Mouse (Mus musculus): ENCODE data around the gene Krt33b.

Krt33b gene

GRCm38 (mm10) chr11:100029768-100030167 lies at the start of gene Krt33b:
TSS of gene Krt33b (minus strand) at chr11:100029868.
- DNase-seq: no peak

- DNase-seq: no peak
Observed at GRCm38 (mm10) chr11:100073873-100074272, 44.2 kb upstream of the Krt33b start.

- no peak for DNase-seq
Observed at GRCm38 (mm10) chr11:100067293-100068036, 37.8 kb upstream of the Krt33b start.

- DNase-seq: no peak
Observed at GRCm38 (mm10) chr11:100066236-100067010, 36.8 kb upstream of the Krt33b start.

- no peak for DNase-seq
Observed at GRCm38 (mm10) chr11:100058875-100059274, 29.2 kb upstream of the Krt33b start.

GRCm38 (mm10) chr11:100055686-100056655 lies 26.3 kb upstream of the Krt33b start:
- DNase-seq: no peak

GRCm38 (mm10) chr11:100050451-100050850 lies 20.8 kb upstream of the Krt33b start, which contains the start of gene Krt31:
TSS of gene Krt31 (minus strand) at chr11:100050551.
- DNase-seq: no peak

GRCm38 (mm10) chr11:100047193-100047592 lies 17.5 kb upstream of the Krt33b start:
- no peak for DNase-seq

- no peak for DNase-seq
Observed at GRCm38 (mm10) chr11:100046303-100046866, 16.7 kb upstream of the Krt33b start.

GRCm38 (mm10) chr11:100041454-100041853 lies 11.8 kb upstream of the Krt33b start, which contains the start of gene Krt34:
TSS of gene Krt34 (minus strand) at chr11:100041554.
- DNase-seq: no peak

- DNase-seq: no peak
Observed at GRCm38 (mm10) chr11:100021438-100021837, 8.2 kb downstream of the Krt33b start.

GRCm38 (mm10) chr11:100019466-100019865 lies 10.2 kb downstream of the Krt33b start:
- no peak for DNase-seq

- no peak for DNase-seq
Observed at GRCm38 (mm10) chr11:100016112-100016511, 13.6 kb downstream of the Krt33b start, which contains the start of gene Krt33a. TSS of gene Krt33a (minus strand) at chr11:100016212.

- no peak for DNase-seq
Observed at GRCm38 (mm10) chr11:100013691-100014171, 15.9 kb downstream of the Krt33b start.

GRCm38 (mm10) chr11:100010682-100011081 lies 19.0 kb downstream of the Krt33b start:
- DNase-seq: no peak

GRCm38 (mm10) chr11:100008336-100008735 lies 21.3 kb downstream of the Krt33b start:
- no peak for DNase-seq

- no peak for DNase-seq
Observed at GRCm38 (mm10) chr11:100006624-100007023, 23.0 kb downstream of the Krt33b start.

- no peak for DNase-seq
Observed at GRCm38 (mm10) chr11:100005905-100006304, 23.8 kb downstream of the Krt33b start.

GRCm38 (mm10) chr11:100004846-100005245 lies 24.8 kb downstream of the Krt33b start:
- DNase-seq: peak; percentile 17

GRCm38 (mm10) chr11:99999091-99999490 lies 30.6 kb downstream of the Krt33b start:
- no peak for DNase-seq

- DNase-seq: no peak
Observed at GRCm38 (mm10) chr11:99994384-99994661, 35.3 kb downstream of the Krt33b start.

- DNase-seq: no peak
Observed at GRCm38 (mm10) chr11:99993620-99994383, 35.9 kb downstream of the Krt33b start, which contains the start of gene Krtap17-1. TSS of gene Krtap17-1 (minus strand) at chr11:99993994.

All from thymus, postnatal 25 days (tissue).